Mouse (Mus musculus) lung, embryonic 14.5 days (tissue): ENCODE measurements around the gene Alg12. TPM values are rescaled to one million over a fixed set of nuclear protein-coding genes. Genes with fewer than 3 reads are reported as not detected.
A peak's percentile ranks its signal among the peaks of the same experiment; 100 is the strongest.
"Not testable (repeated sequence)": the region's sequence is repeated elsewhere in the genome, so short reads cannot be mapped to it uniquely, and the experiment has no call there.

Experiments used
- ATAC-seq: fragments of 200-750 bp; cut with Nextera tagmentation; 2 replicates; pipeline ENCODE4 v1.8.0; 2017; ENCODE audit warnings: mild to moderate bottlenecking, moderate TSS enrichment, moderate library complexity; ENCODE audit not compliant: insufficient read depth
- DNase-seq: peaks from one replicate; pipeline ENCODE4 v3.0.0-alpha.2; 2015
- H3K27ac ChIP-seq: fragments of 300-500 bp; sonication (generic); 2 replicates; pipeline ENCODE4 v1.5.1; 2014; ENCODE audit warnings: low read depth, mild to moderate bottlenecking, moderate library complexity
- H3K27me3 ChIP-seq: fragments of 300-500 bp; sonication (generic); 2 replicates; pipeline ENCODE4 v1.6.1; 2014; ENCODE audit warnings: low read length, control low read depth; ENCODE audit not compliant: insufficient read depth
- H3K36me3 ChIP-seq: fragments of 300-500 bp; sonication (generic); 2 replicates; pipeline ENCODE4 v1.6.1; 2014; ENCODE audit warnings: control low read depth; ENCODE audit not compliant: insufficient read depth
- H3K4me1 ChIP-seq: fragments of 300-500 bp; sonication (generic); 2 replicates; pipeline ENCODE4 v1.6.1; 2014; ENCODE audit warnings: antibody characterized with exemption, control low read depth; ENCODE audit not compliant: insufficient read depth
- H3K4me2 ChIP-seq: fragments of 300-500 bp; sonication (generic); 2 replicates; pipeline ENCODE4 v1.6.1; 2014; ENCODE audit warnings: mild to moderate bottlenecking
- H3K4me3 ChIP-seq: fragments of 300-500 bp; sonication (generic); 2 replicates; pipeline ENCODE4 v1.5.1; 2014; ENCODE audit warnings: low read depth, low read length
- H3K9ac ChIP-seq: fragments of 300-500 bp; sonication (generic); 2 replicates; pipeline ENCODE4 v1.6.1; 2014
- H3K9me3 ChIP-seq: fragments of 300-500 bp; sonication (generic); 2 replicates; pipeline ENCODE4 v1.6.1; 2016; ENCODE audit warnings: low read depth, low read length, control low read depth
- CTCF ChIP-seq: IDR thresholded peaks from 2 replicates; pipeline ENCODE4 v1.5.1; 2016; ENCODE audit warnings: antibody characterized with exemption, low read depth
- WGBS: fragments of 180-500 bp; shearing (Covaris S2); extraction: QIAGEN DNeasy Blood & Tissue Kit; methylation state at CpG from one replicate; pipeline ENCODE4 v1.1.7; 2014; 5-methylcytosine and 5-hydroxymethylcytosine counted together
- polyA plus RNA-seq: library from polyadenylated mRNA; unstranded; fragments of >200 nt; fragmentation: Nextera tagmentation; extraction: Ambion mirVana; gene quantifications from 2 replicates; pipeline ENCODE4 v1.2.1, GENCODE M21; 2014

The Alg12 gene
- polyA plus RNA-seq, 1 experiment from 2014 or later, result 13.3 TPM

DNA sequence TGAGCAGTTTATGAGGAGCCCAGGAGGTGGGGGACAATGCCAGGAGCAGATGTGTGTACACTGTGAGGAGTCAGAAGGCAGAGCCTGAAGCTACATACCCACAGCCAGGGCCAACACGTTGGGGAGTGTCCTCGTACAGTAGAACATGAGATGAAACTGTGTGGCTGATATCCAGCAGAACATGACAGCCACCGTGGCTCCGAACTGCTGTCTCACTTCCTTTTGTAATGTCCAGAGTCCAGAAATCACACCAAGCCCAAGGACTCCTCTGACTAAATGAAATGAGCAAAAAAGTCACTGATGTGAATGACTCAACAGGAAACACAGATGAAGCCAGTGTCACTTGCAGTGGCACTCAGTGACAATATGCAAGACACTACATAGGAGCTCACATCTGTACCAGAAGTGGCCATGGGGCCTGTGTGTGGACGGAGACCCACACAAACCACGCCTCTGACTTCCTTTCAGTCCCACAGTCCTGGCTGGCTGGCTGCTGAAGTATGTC is 3.9 kb downstream of the Alg12 start:
- Histone ChIP-seq H3K27me3 (no peaks in the 10 kb centered on the region), H3K4me3 (no peak overlapping the region), H3K36me3 (peaks cover 36% of the 10 kb centered on the region), H3K4me2 (no peak overlapping the region), H3K4me1 (0 out of 2 replicates have a peak, but pooled peaks cover 8% of the 10 kb centered on the region), H3K27ac (no peak overlapping the region), H3K9me3 (no peaks in the 10 kb centered on the region), H3K9ac (no peak overlapping the region)
- ATAC-seq (no peak), DNase-seq (no peak)
- no peak for TF ChIP-seq CTCF
- 87% methylated on average over 6 of the region's 6 CpGs for WGBS

DNA sequence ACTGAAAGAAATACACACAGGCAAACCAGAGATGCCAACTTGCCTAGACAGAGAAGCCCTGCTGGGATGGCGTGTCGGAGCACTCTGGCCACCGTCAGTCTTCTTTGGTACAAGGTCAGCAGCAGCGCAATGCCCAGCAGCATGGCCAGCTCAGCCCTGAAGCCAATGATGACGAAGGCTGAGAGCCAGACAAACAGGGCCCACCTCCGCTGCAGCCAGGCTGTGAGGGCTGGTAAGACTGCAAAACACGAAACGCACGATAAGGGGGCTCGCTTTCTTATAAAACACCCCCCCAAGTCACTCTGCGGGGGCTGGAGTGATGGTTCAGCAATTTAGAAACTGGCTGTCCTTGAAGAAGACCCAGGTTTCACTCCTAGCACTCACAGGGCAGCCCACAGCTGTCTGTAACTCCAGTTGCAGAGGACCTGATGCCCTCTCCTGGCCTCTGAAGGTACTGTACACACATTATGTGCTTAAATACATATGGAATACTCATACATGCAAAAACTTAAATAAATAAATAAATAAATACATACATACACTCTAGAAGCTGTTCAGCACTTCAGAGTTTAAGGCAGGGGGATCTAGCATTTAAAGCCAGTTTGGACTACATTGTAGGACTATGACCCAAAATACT is 4.6 kb downstream of the Alg12 start:
- Histone ChIP-seq H3K4me1 (0 out of 2 replicates have a peak, but pooled peaks cover 4% of the 10 kb centered on the region), H3K27me3 (no peaks in the 10 kb centered on the region), H3K4me3 (no peak overlapping the region), H3K9me3 (no peaks in the 10 kb centered on the region), H3K9ac (no peak overlapping the region), H3K36me3 (peaks cover 41% of the 10 kb centered on the region), H3K27ac (no peak overlapping the region), H3K4me2 (no peak overlapping the region)
- peak; percentile 42 for TF ChIP-seq CTCF
- peak; percentile 48 for DNase-seq
- 94% methylated on average over 11 of the region's 11 CpGs for WGBS
- no peak for ATAC-seq

DNA sequence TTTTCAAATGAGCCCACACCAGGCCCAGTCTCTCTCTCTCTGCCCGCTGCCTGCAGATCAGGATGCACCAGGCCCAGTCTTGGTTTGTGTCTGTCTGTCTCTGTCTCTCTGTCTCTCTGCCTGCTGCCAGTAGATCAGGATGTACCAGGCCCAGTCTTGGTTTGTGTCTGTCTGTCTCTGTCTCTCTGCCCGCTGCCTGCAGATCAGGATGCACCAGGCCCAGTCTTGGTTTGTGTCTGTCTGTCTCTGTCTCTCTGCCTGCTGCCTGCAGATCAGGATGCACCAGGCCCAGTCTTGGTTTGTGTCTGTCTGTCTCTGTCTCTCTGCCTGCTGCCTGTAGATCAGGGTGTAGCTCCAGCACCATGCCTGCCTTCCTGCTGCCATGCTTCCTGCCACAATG is 5.2 kb downstream of the Alg12 start:
- peaks cover 47% of the 10 kb centered on the region for H3K36me3 ChIP-seq
- not testable (repeated sequence) for H3K27ac ChIP-seq, H3K27me3 ChIP-seq, DNase-seq, H3K4me1 ChIP-seq, H3K9me3 ChIP-seq, H3K4me2 ChIP-seq, H3K9ac ChIP-seq, ATAC-seq, H3K4me3 ChIP-seq
- 81% methylated on average over 2 of the region's 2 CpGs for WGBS

DNA sequence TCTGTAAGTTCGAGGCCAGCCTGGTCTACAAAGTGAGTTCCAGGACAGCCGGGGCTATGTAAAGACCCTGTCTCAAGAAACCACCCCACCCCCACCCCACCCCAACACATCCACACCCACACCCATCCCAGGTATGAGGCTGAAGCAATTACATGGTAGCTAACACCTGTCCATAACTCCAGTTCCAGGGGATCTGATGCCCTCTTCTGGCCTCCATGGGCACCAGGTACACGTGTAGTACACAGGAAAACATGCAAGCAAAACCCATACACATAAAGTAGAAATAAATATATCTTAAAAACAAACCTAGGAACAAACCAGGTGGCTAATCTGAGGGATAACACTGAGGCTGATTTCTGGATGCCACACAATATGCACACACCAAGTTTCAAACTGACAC is 5.9 kb downstream of the Alg12 start:
- H3K27ac ChIP-seq, result no peak overlapping the region
- no peaks in the 10 kb centered on the region for H3K27me3 ChIP-seq
- no peak overlapping the region for H3K4me3 ChIP-seq
- peaks cover 47% of the 10 kb centered on the region for H3K36me3 ChIP-seq
- 0 out of 2 replicates have a peak, but pooled peaks cover 1% of the 10 kb centered on the region for H3K4me1 ChIP-seq
- TF ChIP-seq CTCF, result no peak
- ATAC-seq (no peak), DNase-seq (no peak)
- no peak overlapping the region for H3K4me2 ChIP-seq
- no peak overlapping the region for H3K9ac ChIP-seq
- whole genome bisulfite sequencing, result 88% methylated on average over 3 of the region's 3 CpGs
- no peaks in the 10 kb centered on the region for H3K9me3 ChIP-seq

DNA sequence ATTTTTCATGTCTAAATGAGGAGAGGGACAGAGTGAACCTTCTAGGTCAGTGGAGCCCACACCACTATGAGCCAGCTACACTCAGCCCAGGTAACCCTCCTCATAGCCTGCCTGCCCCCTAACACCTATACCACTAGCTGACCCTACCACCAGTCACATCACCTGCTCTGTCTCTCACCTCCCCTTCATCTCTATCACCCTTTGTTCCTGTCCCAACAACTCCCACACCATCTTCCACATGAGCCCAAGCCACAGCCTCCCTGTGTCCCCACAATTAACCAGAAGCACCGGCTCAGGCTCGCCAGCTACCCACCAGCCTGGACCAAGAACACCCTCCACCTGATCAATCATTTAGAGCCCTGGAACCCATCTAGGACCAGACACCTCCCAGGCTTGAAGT is 8.7 kb downstream of the Alg12 start:
- no peak for TF ChIP-seq CTCF
- peaks cover 51% of the 10 kb centered on the region for H3K36me3 ChIP-seq

DNA sequence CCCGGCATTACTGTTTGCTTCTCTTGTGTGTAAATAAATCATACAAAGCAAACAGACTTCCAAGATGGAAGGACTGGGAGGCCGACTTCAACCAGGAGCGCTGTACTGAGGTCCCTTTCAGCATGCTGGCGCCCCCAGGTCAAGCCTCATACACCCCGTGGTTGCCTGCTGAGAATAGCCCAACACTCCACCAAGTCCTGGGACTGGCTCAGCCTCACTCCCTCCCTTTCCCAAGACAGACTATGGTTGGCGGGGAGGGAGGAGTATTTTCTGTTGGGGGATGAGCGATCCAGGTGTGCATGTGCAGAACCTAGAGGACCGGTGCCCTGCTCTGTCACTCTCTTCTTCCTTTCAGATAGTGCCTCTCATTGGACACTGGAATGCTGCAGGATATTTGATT is 11.0 kb downstream of the Alg12 start:
- Histone ChIP-seq H3K9me3 (no peaks in the 10 kb centered on the region), H3K27me3 (no peaks in the 10 kb centered on the region), H3K9ac (no peak overlapping the region), H3K4me2 (no peak overlapping the region), H3K36me3 (peaks cover 41% of the 10 kb centered on the region), H3K4me3 (no peak overlapping the region), H3K27ac (no peak overlapping the region), H3K4me1 (no peaks in the 10 kb centered on the region)
- WGBS, result 71% methylated on average over 8 of the region's 8 CpGs
- no peak for ATAC-seq
- DNase-seq, result no peak
- TF ChIP-seq CTCF, result no peak

More for the DNA sequence above, 8.7 kb downstream of the Alg12 start:
- Histone ChIP-seq H3K4me2 (no peak overlapping the region), H3K4me3 (no peak overlapping the region), H3K27ac (no peak overlapping the region), H3K9me3 (no peaks in the 10 kb centered on the region), H3K4me1 (no peaks in the 10 kb centered on the region), H3K27me3 (no peaks in the 10 kb centered on the region), H3K9ac (no peak overlapping the region)
- ATAC-seq (no peak), DNase-seq (no peak)
- 76% methylated on average over 2 of the region's 2 CpGs for WGBS

DNA sequence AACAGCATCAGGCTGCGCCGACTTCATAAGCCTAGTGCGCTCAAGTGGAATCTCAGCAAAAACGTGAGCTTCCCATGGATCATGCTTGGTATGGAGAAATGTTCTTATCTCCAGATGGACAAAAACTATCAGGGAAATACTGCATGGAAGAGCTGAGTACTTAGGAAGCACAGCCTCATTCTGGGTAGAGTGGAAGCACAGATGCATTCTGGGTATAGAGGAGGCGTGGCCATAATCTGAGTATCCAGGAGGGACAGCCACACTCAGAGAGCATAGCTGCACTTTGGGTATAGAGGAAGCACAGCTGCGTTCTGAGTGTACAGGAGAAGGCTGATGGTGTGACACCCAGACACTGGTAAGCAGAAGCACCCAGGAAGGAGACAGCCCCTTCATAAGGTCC is 16.8 kb downstream of the Alg12 start:
- Histone ChIP-seq H3K4me2 (no peak overlapping the region), H3K9ac (no peak overlapping the region), H3K4me1 (no peaks in the 10 kb centered on the region), H3K27me3 (no peaks in the 10 kb centered on the region), H3K4me3 (no peak overlapping the region), H3K9me3 (no peaks in the 10 kb centered on the region), H3K27ac (no peak overlapping the region), H3K36me3 (peaks cover 17% of the 10 kb centered on the region; the same call in 1 of the 2 replicates)
- no peak for ATAC-seq
- DNase-seq, result no peak
- 84% methylated on average over 6 of the region's 6 CpGs for WGBS
- TF ChIP-seq CTCF, result no peak
